Mouse (Mus musculus) neutrophil, adult 59 days (primary cell): Measurements from ENCODE around the gene 6030468B19Rik. TPM values are rescaled to one million over a fixed set of nuclear protein-coding genes. Genes with fewer than 3 reads are reported as not detected.

ENCODE experiments used
- total RNA-seq, 2 experiments: library from RNA; stranded (reverse); gene quantifications; 1 replicate in 1 of 2; 2 replicates in 1 of 2; pipeline ENCODE4 v1.2.4; 2023

Gene 6030468B19Rik
- total RNA-seq: 1 to 10 TPM in 1 of 2 experiments, not detected in 1; 1.4 TPM

GRCm38 (mm10) chr11:117797511-117798159 is at the start of gene 6030468B19Rik:
Gene 6030468B19Rik, plus strand, starts transcription at chr11:117797660.

DNA sequence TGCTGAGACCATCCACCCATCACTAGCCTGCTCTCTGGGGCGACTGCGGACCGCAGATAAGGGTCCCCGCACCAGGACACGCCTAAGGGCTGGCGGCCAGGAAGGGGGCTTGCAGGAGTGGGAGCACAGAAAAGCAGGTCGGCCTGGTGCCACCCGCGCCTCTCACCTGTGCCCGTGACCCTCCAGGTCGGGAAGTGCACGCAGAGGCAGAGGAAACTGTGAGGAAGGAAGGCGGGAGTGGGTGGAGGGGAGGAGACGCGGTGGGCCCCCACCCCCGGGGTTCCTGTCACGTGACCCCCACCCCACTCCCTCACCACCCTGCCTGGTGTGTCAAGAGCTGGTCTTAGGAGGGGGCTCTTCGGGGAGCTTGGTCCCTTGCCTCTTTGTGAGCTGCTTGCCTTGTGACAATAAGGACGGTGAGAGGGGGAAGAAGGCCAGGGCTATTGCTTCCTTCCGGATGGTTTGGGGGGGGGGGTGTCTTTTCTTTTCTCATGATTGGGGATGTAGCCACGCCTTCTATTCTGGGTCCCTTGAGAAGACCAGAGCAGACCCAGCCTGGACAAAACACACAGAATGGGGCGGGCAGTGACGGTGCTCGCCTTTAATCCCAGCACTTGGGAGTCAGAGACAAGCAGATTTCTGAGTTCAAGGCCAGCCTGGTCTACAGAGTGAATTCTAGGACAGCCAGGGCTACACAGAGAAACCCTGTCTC is 15.3 kb upstream of the 6030468B19Rik start, which contains the start of the genes Tmc8 and Tmc6:
Gene Tmc8, plus strand, starts transcription at position 84 of the 712 bp plus-strand sequence.
Gene Tmc6, minus strand, starts transcription at position 206 of the 712 bp plus-strand sequence.

DNA sequence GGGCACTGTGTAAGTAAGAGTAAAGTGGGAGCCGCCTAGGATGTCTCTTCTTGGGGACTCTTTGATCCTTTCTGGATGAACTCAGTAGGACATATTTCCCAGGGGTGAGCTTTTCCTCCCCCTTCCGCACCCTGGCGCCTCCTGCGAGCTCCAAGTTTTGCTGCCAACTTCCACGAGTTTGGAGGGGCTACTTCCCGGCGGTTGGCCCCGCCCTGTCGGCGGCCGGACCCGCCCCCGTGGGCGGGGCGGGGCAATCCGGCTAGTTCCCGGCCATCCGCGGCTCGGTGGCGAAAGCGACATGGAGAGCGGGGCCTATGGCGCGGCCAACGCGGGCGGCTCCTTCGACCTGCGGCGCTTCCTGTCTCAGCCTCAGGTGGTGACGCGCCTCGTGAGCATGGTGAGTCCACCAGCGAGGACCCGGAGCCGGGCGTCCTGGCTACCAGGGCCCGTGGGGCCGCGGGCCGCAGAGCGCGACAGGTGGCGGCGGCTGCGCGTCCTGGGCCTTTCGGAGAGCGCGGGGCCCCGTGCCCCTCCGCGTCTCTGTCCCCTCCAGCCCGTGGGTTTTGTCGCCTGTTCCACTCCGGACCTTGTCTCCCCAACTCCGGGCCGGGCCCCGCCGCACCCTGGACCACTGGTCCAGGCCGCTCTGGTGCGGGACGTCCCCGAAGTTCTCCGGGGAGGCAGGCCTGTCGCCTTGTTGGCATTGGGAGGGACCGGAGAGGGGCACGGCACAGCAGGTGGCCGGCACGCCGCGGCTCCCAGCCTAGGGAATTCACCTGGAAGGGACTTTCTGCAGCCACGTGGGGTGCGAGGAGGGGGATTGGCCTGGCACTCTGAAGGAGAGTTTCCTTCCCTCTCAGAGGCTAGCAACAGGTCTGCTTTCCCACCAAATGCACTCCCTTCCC is 12.2 kb downstream of the 6030468B19Rik start, which contains the start of the genes Gm20708 and Syngr2:
Gene Gm20708, plus strand, starts transcription at position 262 of the 905 bp plus-strand sequence.
Gene Syngr2, plus strand, starts transcription at position 262 of the 905 bp plus-strand sequence.

GRCm38 (mm10) chr11:117825333-117826101 is 28.1 kb downstream of the 6030468B19Rik start, which contains the start of the genes Afmid and Tk1:
Gene Afmid, plus strand, starts transcription at chr11:117825924.
Gene Tk1, minus strand, starts transcription at chr11:117826092.

GRCm38 (mm10) chr11:117848985-117849671 is 51.7 kb downstream of the 6030468B19Rik start, which contains the start of gene Birc5:
Gene Birc5, plus strand, starts transcription at chr11:117849251.

Other genes with a start within 250 kb of the 6030468B19Rik start
- 10 to 100 TPM; 35.3 to 36.0 TPM for gene Tnrc6c, start 143.4 kb upstream of the 6030468B19Rik start, total RNA-seq
- gene Tmc8, start 15.6 kb upstream of the 6030468B19Rik start, total RNA-seq: 10 to 100 TPM; 41.3 to 45.7 TPM
- gene Tmc6, start 15.5 kb upstream of the 6030468B19Rik start, total RNA-seq: 100 to 1,000 TPM; 102 to 134 TPM
- gene Gm20708, start 12.0 kb downstream of the 6030468B19Rik start, total RNA-seq: 1 to 10 TPM in 1 of 2 experiments, under 1 TPM in 1; 0.60 to 2.2 TPM
- 100 to 1,000 TPM in 1 of 2 experiments, 10 to 100 TPM in 1; 97.8 to 110 TPM for gene Syngr2, start 12.0 kb downstream of the 6030468B19Rik start, total RNA-seq
- gene Afmid, start 28.3 kb downstream of the 6030468B19Rik start, total RNA-seq: 1 to 10 TPM; 3.5 to 4.6 TPM
- 10 to 100 TPM; 65.5 to 67.7 TPM for gene Tk1, start 28.4 kb downstream of the 6030468B19Rik start, total RNA-seq
- 10 to 100 TPM; 70.2 to 73.7 TPM for gene Birc5, start 51.6 kb downstream of the 6030468B19Rik start, total RNA-seq
- not detected for gene Tmem235, start 63.1 kb downstream of the 6030468B19Rik start, total RNA-seq
- under 1 TPM in 1 of 2 experiments, not detected in 1; 0.51 TPM for gene Tha1, start 75.8 kb downstream of the 6030468B19Rik start, total RNA-seq
- gene Socs3, start 172.4 kb downstream of the 6030468B19Rik start, total RNA-seq: 10 to 100 TPM; 28.6 to 40.3 TPM
- 10 to 100 TPM; 85.9 to 87.7 TPM for gene Pgs1, start 188.6 kb downstream of the 6030468B19Rik start, total RNA-seq